Mouse (Mus musculus) MEL (cell line): Measurements from ENCODE around the gene Ccdc144b. TPM values are rescaled to one million over a fixed set of nuclear protein-coding genes. Genes with fewer than 3 reads are reported as not detected.

Experiments used
- DNase-seq: peaks from one replicate; pipeline ENCODE4 v3.0.0; 2011; ENCODE audit warnings: low read depth, low spot score
- H3K27ac ChIP-seq: 2 replicates; pipeline ENCODE4 v1.5.1; 2012; ENCODE audit warnings: low read depth, mild to moderate bottlenecking, control low read depth, low read length, moderate library complexity; ENCODE audit not compliant: control insufficient read depth
- H3K27me3 ChIP-seq, 2 experiments: fragments of 150-350 bp in 1 of 2; sonication (generic) in 1 of 2; 2 replicates each; pipeline ENCODE4 v1.6.1; 2012; ENCODE audit warnings: low read length in 2 of 2, mild to moderate bottlenecking in 2 of 2, improper control_type of control experiment in 1 of 2, moderate library complexity in 1 of 2; ENCODE audit not compliant: insufficient read depth in 2 of 2, control insufficient read depth in 1 of 2
- H3K36me3 ChIP-seq, 2 experiments: 2 replicates each; pipeline ENCODE4 v1.6.1; 2012 to 2014; ENCODE audit warnings: low read length in 2 of 2, improper control_type of control experiment in 1 of 2, inconsistent platforms in 1 of 2, mild to moderate bottlenecking in 1 of 2; ENCODE audit not compliant: insufficient read depth in 2 of 2, control insufficient read depth in 1 of 2
- H3K4me1 ChIP-seq, 2 experiments: fragments of 150-350 bp in 1 of 2; sonication (generic) in 1 of 2; 2 replicates each; pipeline ENCODE4 v1.6.1; 2012; ENCODE audit warnings: low read length in 2 of 2, improper control_type of control experiment in 1 of 2, mild to moderate bottlenecking in 1 of 2; ENCODE audit not compliant: insufficient read depth in 2 of 2, control insufficient read depth in 1 of 2
- H3K4me3 ChIP-seq, 2 experiments: fragments of 150-350 bp in 1 of 2; sonication (generic) in 1 of 2; 2 replicates each; pipeline ENCODE4 v1.5.1; 2012; ENCODE audit warnings: low read depth in 2 of 2, low read length in 2 of 2, mild to moderate bottlenecking in 2 of 2, moderate library complexity in 2 of 2, control low read depth in 1 of 2, improper control_type of control experiment in 1 of 2; ENCODE audit not compliant: control insufficient read depth in 1 of 2, insufficient read depth in 1 of 2
- H3K79me2 ChIP-seq: 2 replicates; pipeline ENCODE4 v1.6.1; 2012; ENCODE audit warnings: mild to moderate bottlenecking, low read length, moderate library complexity; ENCODE audit not compliant: control insufficient read depth, poor library complexity, insufficient read depth
- H3K9ac ChIP-seq: 2 replicates; pipeline ENCODE4 v1.6.1; 2012; ENCODE audit warnings: low read depth, mild to moderate bottlenecking, control low read depth, low read length, moderate library complexity; ENCODE audit not compliant: control insufficient read depth, poor library complexity, severe bottlenecking
- H3K9me3 ChIP-seq: fragments of 150-350 bp; sonication (generic); replicated peaks from 2 replicates; pipeline ENCODE4 v1.6.1; 2012; ENCODE audit warnings: mild to moderate bottlenecking, low read length, improper control_type of control experiment, moderate library complexity; ENCODE audit not compliant: insufficient read depth
- CHD1 ChIP-seq: IDR thresholded peaks from 2 replicates; pipeline ENCODE4 v1.6.1; 2012; ENCODE audit warnings: low read depth, mild to moderate bottlenecking, inconsistent platforms, low read length, improper control_type of control experiment
- E2F4 ChIP-seq: IDR thresholded peaks from 2 replicates; pipeline ENCODE4 v1.6.1; 2011; ENCODE audit warnings: low read depth, low read length, improper control_type of control experiment, borderline replicate concordance
- ELF1 ChIP-seq: IDR thresholded peaks from 2 replicates; pipeline ENCODE4 v1.6.1; 2014; ENCODE audit warnings: low read depth, mild to moderate bottlenecking, inconsistent platforms, low read length, improper control_type of control experiment, moderate library complexity
- ETS1 ChIP-seq: IDR thresholded peaks from 2 replicates; pipeline ENCODE4 v1.6.1; 2012; ENCODE audit warnings: low read depth, mild to moderate bottlenecking, inconsistent platforms, low read length, improper control_type of control experiment, moderate library complexity
- GATA1 ChIP-seq: IDR thresholded peaks from 2 replicates; pipeline ENCODE4 v1.6.1; 2011; ENCODE audit warnings: low read depth, low read length, improper control_type of control experiment
- HCFC1 ChIP-seq: IDR thresholded peaks from 2 replicates; pipeline ENCODE4 v1.6.1; 2012; ENCODE audit warnings: low read depth, mild to moderate bottlenecking, inconsistent platforms, low read length, improper control_type of control experiment, moderate library complexity
- JUND ChIP-seq: IDR thresholded peaks from 2 replicates; pipeline ENCODE4 v1.6.1; 2011; ENCODE audit warnings: low read depth, mild to moderate bottlenecking, improper control_type of control experiment, low read length
- KAT2A ChIP-seq: conservative IDR thresholded peaks from 2 replicates; pipeline ENCODE4 v1.6.1; 2012; ENCODE audit warnings: low read depth, low read length, improper control_type of control experiment, inconsistent platforms
- MAFK ChIP-seq: IDR thresholded peaks from 2 replicates; pipeline ENCODE4 v1.6.1; 2011; ENCODE audit warnings: low read depth, mild to moderate bottlenecking, low read length, improper control_type of control experiment, borderline replicate concordance
- MAX ChIP-seq: IDR thresholded peaks from 2 replicates; pipeline ENCODE4 v1.6.1; 2011; ENCODE audit warnings: low read length, improper control_type of control experiment
- MYC ChIP-seq: IDR thresholded peaks from 2 replicates; pipeline ENCODE4 v1.6.1; 2011; ENCODE audit warnings: low read depth, mild to moderate bottlenecking, low read length, improper control_type of control experiment, moderate library complexity
- NELFE ChIP-seq: IDR thresholded peaks from 2 replicates; pipeline ENCODE4 v1.6.1; 2011; ENCODE audit warnings: low read depth, low read length, improper control_type of control experiment
- NRF1 ChIP-seq: IDR thresholded peaks from 2 replicates; pipeline ENCODE4 v1.6.1; 2014; ENCODE audit warnings: low read depth, mild to moderate bottlenecking, inconsistent platforms, low read length, improper control_type of control experiment, moderate library complexity; ENCODE audit not compliant: poor library complexity, insufficient read depth, severe bottlenecking
- POLR2A ChIP-seq, 2 experiments: IDR thresholded peaks; 2 replicates each; pipeline ENCODE4 v1.6.1; 2011 to 2012; ENCODE audit warnings: low read length in 2 of 2, mild to moderate bottlenecking in 2 of 2, control low read depth in 1 of 2, improper control_type of control experiment in 1 of 2, low read depth in 1 of 2, moderate library complexity in 1 of 2; ENCODE audit not compliant: control insufficient read depth in 1 of 2, insufficient read depth in 1 of 2, poor library complexity in 1 of 2
- RAD21 ChIP-seq: IDR thresholded peaks from 2 replicates; pipeline ENCODE4 v1.6.1; 2011; ENCODE audit warnings: mild to moderate bottlenecking, low read depth, low read length, improper control_type of control experiment
- RCOR1 ChIP-seq: IDR thresholded peaks from 2 replicates; pipeline ENCODE4 v1.6.1; 2012; ENCODE audit warnings: low read depth, mild to moderate bottlenecking, inconsistent platforms, low read length, improper control_type of control experiment
- TAL1 ChIP-seq: IDR thresholded peaks from 2 replicates; pipeline ENCODE4 v1.6.1; 2012; ENCODE audit warnings: mild to moderate bottlenecking, inconsistent platforms, low read length, moderate library complexity, mixed read lengths
- TBP ChIP-seq: IDR thresholded peaks from 2 replicates; pipeline ENCODE4 v1.8.0; 2011; ENCODE audit warnings: low read depth, low read length, improper control_type of control experiment
- TCF12 ChIP-seq: IDR thresholded peaks from 2 replicates; pipeline ENCODE4 v1.6.1; 2014; ENCODE audit warnings: low read depth, mild to moderate bottlenecking, inconsistent platforms, low read length, improper control_type of control experiment, moderate library complexity
- USF1 ChIP-seq: IDR thresholded peaks from 2 replicates; pipeline ENCODE4 v1.6.1; 2014; ENCODE audit warnings: low read depth, mild to moderate bottlenecking, inconsistent platforms, low read length, improper control_type of control experiment, moderate library complexity
- USF2 ChIP-seq, 2 experiments: IDR thresholded peaks; 2 replicates each; pipeline ENCODE4 v1.6.1; 2011 to 2012; ENCODE audit warnings: improper control_type of control experiment in 2 of 2, low read length in 2 of 2, borderline replicate concordance in 1 of 2, inconsistent platforms in 1 of 2, low read depth in 1 of 2, mild to moderate bottlenecking in 1 of 2; ENCODE audit not compliant: insufficient read depth in 1 of 2
- ZKSCAN1 ChIP-seq: IDR thresholded peaks from 2 replicates; pipeline ENCODE4 v1.6.1; 2012; ENCODE audit warnings: low read depth, mild to moderate bottlenecking, inconsistent platforms, low read length, improper control_type of control experiment, moderate library complexity
- ZMIZ1 ChIP-seq: IDR thresholded peaks from 2 replicates; pipeline ENCODE4 v1.6.1; 2012; ENCODE audit warnings: low read depth, mild to moderate bottlenecking, inconsistent platforms, low read length, improper control_type of control experiment, moderate library complexity
- polyA plus RNA-seq, 2 experiments: library from polyadenylated mRNA; stranded (reverse) in 1 of 2; unstranded in 1 of 2; fragments of >175 nt in 1 of 2; fragments of >200 nt in 1 of 2; gene quantifications; 2 replicates each; pipeline versions ENCODE4 v1.2.1 to v1.2.4; 2012; ENCODE audit warnings: low replicate concordance in 2 of 2, low read depth in 1 of 2; ENCODE audit not compliant: insufficient read length in 2 of 2, insufficient read depth in 1 of 2, missing spikeins in 1 of 2
- total RNA-seq: library from RNA; depleted of rRNA; stranded (reverse); fragments of 300-350 nt; gene quantifications from 2 replicates; pipeline ENCODE4 v1.2.3, GENCODE M21; 2012

Gene Ccdc144b
- total and polyA plus RNA-seq, 3 experiments, result not detected

DNA sequence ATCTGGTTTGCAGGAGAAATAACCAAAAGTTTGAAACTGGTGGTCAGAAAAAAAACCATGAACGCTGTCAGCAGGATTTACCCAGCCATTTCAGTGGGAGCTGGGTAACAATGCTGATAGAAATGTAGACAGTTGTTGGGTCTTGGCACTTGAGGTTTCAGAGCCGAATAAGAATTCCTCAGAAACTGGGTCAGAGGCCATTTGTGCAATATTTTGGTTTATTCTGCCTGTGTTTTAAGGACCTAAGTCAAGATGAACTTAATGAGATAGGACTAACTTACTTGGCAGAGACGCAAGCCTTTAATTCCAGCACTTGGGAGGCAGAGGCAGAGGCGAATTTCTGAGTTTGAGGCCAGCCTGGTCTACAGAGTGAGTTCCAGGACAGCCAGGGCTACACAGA is 8.3 kb downstream of the Ccdc144b start:
- peaks cover 5 to 21% of the 10 kb centered on the region in 2 experiments for H3K27me3 ChIP-seq
- TF ChIP-seq TBP (no peak), USF2 (IDR thresholded peaks at IDR 0.05; ENCODE audit: borderline replicate concordance in 1 of 2, insufficient read depth in 1 of 2, low read depth in 1 of 2, low read length in 2 of 2) (no peak), MAX (no peak), ETS1 (no peak), CHD1 (no peak), POLR2A (IDR thresholded peaks at IDR 0.05; ENCODE audit: control insufficient read depth in 1 of 2, insufficient read depth in 1 of 2, low read depth in 1 of 2, low read length in 2 of 2, poor library complexity in 1 of 2) (no peak), MYC (no peak), GATA1 (no peak), RCOR1 (no peak), TCF12 (no peak), JUND (no peak), E2F4 (no peak), NRF1 (no peak), USF1 (no peak), ZKSCAN1 (no peak), ZMIZ1 (no peak), ELF1 (no peak)
- H3K4me3 ChIP-seq, result no peak overlapping the region
- no peaks in the 10 kb centered on the region for H3K36me3 ChIP-seq
- no peak for DNase-seq
- no peak overlapping the region for H3K27ac ChIP-seq
- no peaks in the 10 kb centered on the region for H3K9me3 ChIP-seq
- H3K4me1 ChIP-seq, result no peaks in the 10 kb centered on the region
- H3K9ac ChIP-seq, result no peak overlapping the region
- no peaks in the 10 kb centered on the region for H3K79me2 ChIP-seq

DNA sequence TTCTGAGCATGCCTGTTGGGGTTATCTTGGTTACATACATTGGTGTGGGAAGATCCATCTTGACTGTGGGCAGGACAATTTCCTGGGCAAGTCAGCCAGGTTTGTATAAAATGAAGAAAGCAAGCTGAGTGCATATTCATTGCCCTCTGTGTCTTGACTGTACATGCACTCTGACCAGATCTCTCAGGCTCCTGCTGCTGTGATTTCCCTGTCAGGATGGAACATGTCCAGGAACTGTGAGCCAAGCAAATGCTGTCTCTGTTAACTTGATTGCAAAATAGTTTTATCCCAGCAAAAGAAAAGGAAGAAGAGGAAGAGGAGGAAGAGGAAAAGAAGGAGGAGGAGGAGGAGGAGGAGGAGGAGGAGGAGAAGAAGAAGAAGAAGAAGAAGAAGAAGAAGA is 8.8 kb downstream of the Ccdc144b start:
- Histone ChIP-seq H3K9me3 (no peaks in the 10 kb centered on the region), H3K79me2 (no peaks in the 10 kb centered on the region), H3K27me3 (peaks cover 5 to 21% of the 10 kb centered on the region in 2 experiments), H3K4me1 (no peaks in the 10 kb centered on the region), H3K4me3 (no peak overlapping the region), H3K9ac (no peak overlapping the region), H3K36me3 (no peaks in the 10 kb centered on the region), H3K27ac (no peak overlapping the region)
- TF ChIP-seq NELFE, result no peak
- TF ChIP-seq NRF1, result no peak
- TF ChIP-seq ZKSCAN1, result no peak
- no peak for TF ChIP-seq ELF1
- TF ChIP-seq HCFC1, result no peak
- TF ChIP-seq RAD21, result no peak
- TF ChIP-seq TAL1, result no peak
- TF ChIP-seq MAFK, result no peak
- no peak for TF ChIP-seq TCF12
- TF ChIP-seq JUND, result no peak
- TF ChIP-seq KAT2A, result no peak
- no peak for TF ChIP-seq USF1
- DNase-seq, result no peak
